Mouse (Mus musculus): ENCODE measurements around the gene Tex2.

DNA sequence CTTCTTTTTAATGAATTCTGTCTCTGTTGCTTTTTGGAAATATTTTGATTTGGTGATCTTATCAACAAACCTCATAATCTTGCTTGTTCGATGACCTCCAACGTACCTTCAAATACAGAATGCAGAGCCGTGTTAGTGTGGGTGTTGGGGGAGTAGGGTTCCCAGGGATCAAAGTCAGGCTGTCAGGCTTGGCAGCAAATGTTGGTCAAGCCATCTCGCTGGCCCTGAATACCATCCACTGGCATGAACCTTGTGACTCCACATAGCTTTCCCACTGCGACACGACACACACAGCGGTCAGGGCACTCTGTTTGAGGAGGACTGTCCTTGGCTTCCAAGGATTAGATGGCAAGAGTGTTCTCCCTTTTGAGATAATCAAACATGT, 101.2 kb downstream of the Tex2 start:
- TF ChIP-seq CTCF (IDR thresholded peaks at IDR 0.05; ENCODE audit: low read depth, low read length) (no peak), POLR2AphosphoS5 (IDR thresholded peaks at IDR 0.05; ENCODE audit: insufficient replicate concordance, low read depth, low read length) (no peak), GATA1 (IDR thresholded peaks at IDR 0.05; ENCODE audit: borderline replicate concordance, low read length) (no peak), GATA2 (IDR thresholded peaks at IDR 0.05; ENCODE audit: borderline replicate concordance, low read depth, low read length) (no peak), TAL1 (conservative IDR thresholded peaks at IDR 0.05; ENCODE audit: low read depth, low read length) (no peak)

Data from G1E (cell line).